Mouse (Mus musculus): ENCODE results near the gene Vwc2l. TPM values are rescaled to one million over a fixed set of nuclear protein-coding genes. Genes with fewer than 3 reads are reported as not detected.

Vwc2l gene
- polyA plus RNA-seq, 1 experiment from 2014 or later = not detected

- Histone ChIP-seq H3K27ac (ENCODE audit: low read length) (no peak overlapping the region), H3K27me3 (ENCODE audit: control insufficient read depth, insufficient read depth, low read length) (no peaks in the 10 kb centered on the region), H3K36me3 (ENCODE audit: control insufficient read depth, insufficient read depth) (no peaks in the 10 kb centered on the region), H3K4me3 (ENCODE audit: low read length) (no peak overlapping the region), H3K9ac (ENCODE audit: low read length) (no peak overlapping the region), H3K9me3 (replicated peaks; ENCODE audit: control insufficient read depth, low read length) (no peaks in the 10 kb centered on the region), H3K4me1 (ENCODE audit: control insufficient read depth, insufficient read depth, low read length) (no peaks in the 10 kb centered on the region), H3K4me2 (ENCODE audit: low read depth, low read length) (no peak overlapping the region)
- ATAC-seq (replicated peaks; ENCODE audit: extremely low read depth, insufficient read depth, low FRiP score) = no peak
- 87% methylated on average over 4 of the region's 4 CpGs for WGBS
Observed at GRCm38 (mm10) chr1:70933016-70933415, 207.5 kb downstream of the Vwc2l start.

Measured in heart, embryonic 16.5 days (tissue).